ENCODE assay signal across 25 mouse cellular contexts in the genomic region with DNA sequence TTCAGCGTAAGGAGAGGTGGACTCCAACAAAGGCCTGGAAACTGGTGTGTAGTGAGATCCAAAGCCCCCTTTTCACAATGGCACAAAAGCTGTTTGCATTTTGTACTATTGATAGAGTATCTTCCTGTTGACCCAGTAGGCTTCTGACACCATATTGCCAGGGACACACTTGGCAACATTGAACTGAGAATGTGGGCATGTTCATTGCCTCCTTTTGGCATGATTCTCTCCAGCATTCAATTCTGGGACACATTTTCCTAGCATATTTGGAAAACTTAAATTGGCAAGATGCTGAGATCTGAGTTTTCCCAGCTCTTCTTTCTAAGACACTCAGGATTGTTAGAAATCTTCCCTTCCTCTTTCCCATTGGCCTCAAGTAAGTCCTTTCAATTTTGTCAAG.
"Had no signal": no experiment of that assay in that cellular context is flagged by ENCODE, and none has a peak within 500 bp of the region (broad histone marks: within the 10 kb centered on the region; RNA-seq: fewer than 3 reads in every experiment).

No protein-coding gene starts in this region.

- H3K9ac ChIP-seq: heart, embryonic 12.5 days; hindbrain, embryonic 13.5 days; hindbrain, embryonic 15.5 days; kidney, embryonic 15.5 days; limb, embryonic 13.5 days; limb, embryonic 15.5 days; liver, embryonic 12.5 days; liver, embryonic 14.5 days had no signal

- H3K27ac ChIP-seq: heart, embryonic 10.5 days; hindbrain, embryonic 13.5 days; hindbrain, embryonic 15.5 days; hindbrain, postnatal 0 days; kidney, embryonic 15.5 days; kidney, postnatal 0 days; limb, embryonic 13.5 days; limb, embryonic 15.5 days; liver, embryonic 12.5 days; liver, embryonic 14.5 days had no signal

- H3K9me3 ChIP-seq: heart, embryonic 10.5 days; heart, embryonic 12.5 days; hindbrain, embryonic 13.5 days; hindbrain, embryonic 15.5 days; kidney, embryonic 15.5 days; limb, embryonic 13.5 days; limb, embryonic 15.5 days; liver, embryonic 12.5 days had no signal

- H3K27me3 ChIP-seq: heart, embryonic 12.5 days; hindbrain, embryonic 13.5 days; hindbrain, embryonic 15.5 days; kidney, embryonic 15.5 days; limb, embryonic 15.5 days; liver, embryonic 12.5 days had no signal

- ATAC-seq: hindbrain, postnatal 0 days; intestine, embryonic 16.5 days; liver, embryonic 12.5 days had no signal

- H3K4me2 ChIP-seq: heart, embryonic 12.5 days; hindbrain, embryonic 13.5 days; hindbrain, embryonic 15.5 days; kidney, embryonic 15.5 days; limb, embryonic 13.5 days; limb, embryonic 15.5 days; liver, embryonic 12.5 days had no signal

- DNase-seq: gastrocnemius, postnatal 14 days; gastrocnemius, postnatal 36 days; heart, adult 18-20 months; heart, postnatal 10 days; heart, postnatal 36 days; kidney, adult 11 months; kidney, adult 2 months; kidney, adult 9 months; kidney, postnatal 14 days; kidney, postnatal 36 days; layer of hippocampus, adult 9-11 months; layer of hippocampus, postnatal 36 days; left cerebral cortex, postnatal 4 days had no signal

- H3K4me1 ChIP-seq: heart, embryonic 10.5 days; heart, embryonic 12.5 days; limb, embryonic 15.5 days; liver, embryonic 12.5 days had no signal

- H3K4me3 ChIP-seq: heart, embryonic 10.5 days; heart, embryonic 12.5 days; hindbrain, embryonic 13.5 days; hindbrain, embryonic 15.5 days; kidney, embryonic 15.5 days; limb, embryonic 13.5 days; limb, embryonic 15.5 days; liver, embryonic 12.5 days had no signal

- H3K36me3 ChIP-seq: heart, embryonic 10.5 days; heart, embryonic 12.5 days; hindbrain, embryonic 13.5 days; hindbrain, embryonic 15.5 days; kidney, embryonic 15.5 days; limb, embryonic 13.5 days; limb, embryonic 15.5 days; liver, embryonic 12.5 days had no signal
